17 mouse cellular contexts compared by ENCODE assay signal in genomic region chr16:38760834-38761375, GRCm38 (mm10). TPM values are rescaled to one million over a fixed set of nuclear protein-coding genes. Genes with fewer than 3 reads are reported as not detected.
A peak's percentile ranks its signal among the peaks of the same experiment; 100 is the strongest.
DNase-seq lines count a peak whose midpoint lies in the region; ATAC-seq and TF ChIP-seq lines count a peak whose summit lies in the region.
"Had no signal": no experiment of that assay in that cellular context is flagged by ENCODE, and none has a peak within 500 bp of the region (broad histone marks: within the 10 kb centered on the region; RNA-seq: fewer than 3 reads in every experiment).

No protein-coding gene starts in this region.

- H3K36me3 ChIP-seq in heart, embryonic 16.5 days (ENCODE audit: control insufficient read depth, insufficient read depth), result peaks cover 6% of the 10 kb centered on the region; the same call in 1 of the 2 replicates

- DNase-seq in heart, postnatal 4 days, result no peak
- DNase-seq in urinary bladder, adult 2 months (ENCODE audit: low spot score), result peak; percentile 9
- no peak for DNase-seq in urinary bladder, postnatal 36 days (ENCODE audit: low spot score in 2 of 2)
- no peak for DNase-seq in cerebellum, adult 2 months
- DNase-seq in lung, postnatal 14 days, result no peak
- DNase-seq in embryo, embryonic 9.5 days (ENCODE audit: extremely low spot score), result no peak
- DNase-seq: cerebellum, adult 9-10 months; kidney, adult 11 months; kidney, postnatal 10 days; lung, postnatal 10 days; retina, postnatal 1 day had no signal

- no peak overlapping the region for H3K9ac ChIP-seq in heart, embryonic 16.5 days (ENCODE audit: low read length)
- H3K9ac ChIP-seq: limb, embryonic 15.5 days had no signal

- no peaks in the 10 kb centered on the region for H3K9me3 ChIP-seq in heart, embryonic 16.5 days (replicated peaks; ENCODE audit: control insufficient read depth, low read length)
- H3K9me3 ChIP-seq: hindbrain, embryonic 10.5 days; limb, embryonic 15.5 days had no signal

- no peak for TF ChIP-seq POLR2A in cerebellum, adult 2 months (IDR thresholded peaks at IDR 0.05; ENCODE audit: borderline replicate concordance, insufficient read depth, low read length)

- no peak overlapping the region for H3K4me3 ChIP-seq in heart, embryonic 16.5 days (ENCODE audit: low read length)
- no peak overlapping the region for H3K4me3 ChIP-seq in cerebellum, adult 2 months (replicated peaks; ENCODE audit: insufficient read depth, low read depth, low read length)
- H3K4me3 ChIP-seq: hindbrain, embryonic 10.5 days; limb, embryonic 15.5 days had no signal

- H3K27ac ChIP-seq in heart, embryonic 16.5 days (ENCODE audit: low read length), result peak overlapping the region; percentile 16; the same call in 1 of the 2 replicates
- H3K27ac ChIP-seq in cerebellum, adult 2 months (ENCODE audit: insufficient read depth, low read length), result no peak overlapping the region
- H3K27ac ChIP-seq: hindbrain, embryonic 10.5 days; limb, embryonic 15.5 days had no signal

- no peak overlapping the region for H3K4me2 ChIP-seq in heart, embryonic 16.5 days (ENCODE audit: low read depth, low read length)
- H3K4me2 ChIP-seq: limb, embryonic 15.5 days had no signal

- peaks cover 19% of the 10 kb centered on the region for H3K4me1 ChIP-seq in heart, embryonic 16.5 days (ENCODE audit: control insufficient read depth, insufficient read depth, low read length)
- no peaks in the 10 kb centered on the region for H3K4me1 ChIP-seq in cerebellum, adult 2 months (ENCODE audit: control insufficient read depth, insufficient read depth, low read length)
- H3K4me1 ChIP-seq: limb, embryonic 15.5 days had no signal

- ATAC-seq in heart, embryonic 16.5 days (replicated peaks; ENCODE audit: extremely low read depth, insufficient read depth, low FRiP score), result no peak; the same call in 1 of the 2 replicates
- peak; percentile 55 for ATAC-seq in megakaryocyte progenitor cell, adult 5-6 weeks (replicated peaks; ENCODE audit: poor library complexity)
- ATAC-seq: forebrain, embryonic 16.5 days; midbrain, embryonic 16.5 days had no signal

- 79% methylated on average over 6 of the region's 6 CpGs for WGBS in heart, embryonic 16.5 days
- 84% methylated on average over 6 of the region's 6 CpGs for WGBS in cerebellum, adult 2 months

- no peak for TF ChIP-seq CTCF in cerebellum, adult 2 months (IDR thresholded peaks at IDR 0.05; ENCODE audit: borderline replicate concordance, insufficient read depth, low read depth, low read length)

- no peaks in the 10 kb centered on the region for H3K27me3 ChIP-seq in heart, embryonic 16.5 days (ENCODE audit: control insufficient read depth, insufficient read depth, low read length)
- no peaks in the 10 kb centered on the region for H3K27me3 ChIP-seq in cerebellum, adult 2 months (ENCODE audit: control insufficient read depth, insufficient read depth, low read length)
- H3K27me3 ChIP-seq: limb, embryonic 15.5 days had no signal

RNA-seq across cellular contexts. Expression of gene B4galt4, which starts 18.8 kb away (rescaled TPM):
- polyA plus RNA-seq in heart, embryonic 16.5 days (2015; fragmentation: Nextera tagmentation; extraction: Ambion mirVana), result 22.5 and 22.8 TPM in 2 replicates
- 10 to 100 TPM; 10.1 to 13.1 TPM for total RNA-seq in heart, postnatal 4 days (2021)
- polyA plus RNA-seq in urinary bladder, adult 2 months (2012; rRNA removed), result 16.6 and 17.2 TPM in 2 replicates
- total RNA-seq in megakaryocyte progenitor cell, adult 5-6 weeks (2015), result 40.2 and 42.0 TPM in 2 replicates
- 56.4 and 61.7 TPM in 2 replicates for total RNA-seq in megakaryocyte progenitor cell, adult 5-6 weeks (2017)
- polyA plus RNA-seq in cerebellum, adult 2 months (2012; rRNA removed), result 18.0 and 19.9 TPM in 2 replicates

RNA-seq across cellular contexts. Expression of gene Upk1b, which starts 39.2 kb away (rescaled TPM):
- polyA plus RNA-seq in heart, embryonic 16.5 days (2015; fragmentation: Nextera tagmentation; extraction: Ambion mirVana), result 16.1 and 18.0 TPM in 2 replicates
- 10 to 100 TPM in 1 of 2 experiments, 1 to 10 TPM in 1; 8.3 to 11.3 TPM for total RNA-seq in heart, postnatal 4 days (2021)
- polyA plus RNA-seq in urinary bladder, adult 2 months (2012; rRNA removed), result 1,242 and 1,579 TPM in 2 replicates
- 0.49 and 1.1 TPM in 2 replicates for total RNA-seq in megakaryocyte progenitor cell, adult 5-6 weeks (2015)
- 0.14 TPM in 1 of 2 replicates, not detected in the other for total RNA-seq in megakaryocyte progenitor cell, adult 5-6 weeks (2017)
- 0.31 and 0.33 TPM in 2 replicates for polyA plus RNA-seq in cerebellum, adult 2 months (2012; rRNA removed)

RNA-seq across cellular contexts. Expression of gene Arhgap31, which starts 47.8 kb away (rescaled TPM):
- 38.0 and 42.0 TPM in 2 replicates for polyA plus RNA-seq in heart, embryonic 16.5 days (2015; fragmentation: Nextera tagmentation; extraction: Ambion mirVana)
- 10 to 100 TPM; 68.2 to 73.4 TPM for total RNA-seq in heart, postnatal 4 days (2021)
- 7.8 and 13.3 TPM in 2 replicates for polyA plus RNA-seq in urinary bladder, adult 2 months (2012; rRNA removed)
- total RNA-seq in megakaryocyte progenitor cell, adult 5-6 weeks (2015), result 12.8 and 15.6 TPM in 2 replicates
- 6.5 and 7.2 TPM in 2 replicates for total RNA-seq in megakaryocyte progenitor cell, adult 5-6 weeks (2017)
- 17.3 and 17.8 TPM in 2 replicates for polyA plus RNA-seq in cerebellum, adult 2 months (2012; rRNA removed)

Comparison
In these comparisons a context has a peak if more than half of its experiments do, and no peak if none do; other contexts are left out.
1. RNA of gene Upk1b, which starts 39.2 kb away (polyA plus RNA-seq): 1,242 to 1,579 TPM in urinary bladder, adult 2 months; 16.1 to 18.0 TPM in heart, embryonic 16.5 days and 0.31 to 0.33 TPM in cerebellum, adult 2 months; every median in the first group is over 10 times any median in the second.